Mouse (Mus musculus) stomach, embryonic 16.5 days (tissue): ENCODE data around the gene Insm1. TPM values are rescaled to one million over a fixed set of nuclear protein-coding genes. Genes with fewer than 3 reads are reported as not detected.

Experiments
- ATAC-seq: fragments of 200-750 bp; cut with Nextera tagmentation; 2 replicates; pipeline ENCODE4 v1.8.0; 2017; ENCODE audit warnings: moderate number of reproducible peaks, moderate TSS enrichment; ENCODE audit not compliant: insufficient read depth, low FRiP score
- H3K27ac ChIP-seq: fragments of 300-500 bp; sonication (generic); 2 replicates; pipeline ENCODE4 v1.5.1; 2014; ENCODE audit warnings: low read length
- H3K27me3 ChIP-seq: fragments of 300-500 bp; sonication (generic); 2 replicates; pipeline ENCODE4 v1.6.1; 2014; ENCODE audit warnings: low read length, control low read depth, mixed read lengths; ENCODE audit not compliant: control insufficient read depth, insufficient read depth
- H3K36me3 ChIP-seq: fragments of 300-500 bp; sonication (generic); 2 replicates; pipeline ENCODE4 v1.6.1; 2014; ENCODE audit warnings: low read length; ENCODE audit not compliant: control insufficient read depth, insufficient read depth
- H3K4me1 ChIP-seq: fragments of 300-500 bp; sonication (generic); 2 replicates; pipeline ENCODE4 v1.6.1; 2014; ENCODE audit warnings: low read length, control low read depth, mixed read lengths; ENCODE audit not compliant: control insufficient read depth, insufficient read depth
- H3K4me2 ChIP-seq: fragments of 300-500 bp; sonication (generic); 2 replicates; pipeline ENCODE4 v1.6.1; 2014; ENCODE audit warnings: low read depth, low read length, mixed read lengths
- H3K4me3 ChIP-seq: fragments of 300-500 bp; sonication (generic); replicated peaks from 2 replicates; pipeline ENCODE4 v1.5.1; 2014; ENCODE audit warnings: mild to moderate bottlenecking, low read length
- H3K9ac ChIP-seq: fragments of 300-500 bp; sonication (generic); 2 replicates; pipeline ENCODE4 v1.6.1; 2014; ENCODE audit warnings: low read length
- H3K9me3 ChIP-seq: fragments of 300-500 bp; sonication (generic); replicated peaks from 2 replicates; pipeline ENCODE4 v1.6.1; 2016; ENCODE audit warnings: low read length, control low read depth; ENCODE audit not compliant: control insufficient read depth
- WGBS: fragments of 180-500 bp; shearing (Covaris S2); extraction: QIAGEN DNeasy Blood & Tissue Kit; methylation state at CpG from one replicate; pipeline ENCODE4 v1.1.7; 2014; 5-methylcytosine and 5-hydroxymethylcytosine counted together
- polyA plus RNA-seq: library from polyadenylated mRNA; unstranded; fragments of >200 nt; fragmentation: Nextera tagmentation; extraction: Ambion mirVana; gene quantifications from 2 replicates; pipeline ENCODE4 v1.2.1, GENCODE M21; 2015

Gene Insm1
- polyA plus RNA-seq, 1 experiment from 2014 or later, result 0.46 TPM

- no peak overlapping the region for H3K27ac ChIP-seq
- peak overlapping the region; percentile 96 for H3K4me2 ChIP-seq
- no peak for ATAC-seq
- WGBS, result 1% methylated on average over 73 of the region's 75 CpGs
- peak overlapping the region; percentile 53 for H3K4me3 ChIP-seq
- H3K4me1 ChIP-seq, result peaks cover 26% of the 10 kb centered on the region
- H3K9ac ChIP-seq, result peak overlapping the region; percentile 48; the same call in 1 of the 2 replicates
- no peaks in the 10 kb centered on the region for H3K9me3 ChIP-seq
- peaks cover 82% of the 10 kb centered on the region for H3K27me3 ChIP-seq
- H3K36me3 ChIP-seq, result no peaks in the 10 kb centered on the region
Measured at GRCm38 (mm10) chr2:146223176-146223905, 1.6 kb downstream of the Insm1 start.

GRCm38 (mm10) chr2:146224141-146224540 lies 2.4 kb downstream of the Insm1 start:
- 17% methylated on average over 7 of the region's 7 CpGs for WGBS

GRCm38 (mm10) chr2:146225818-146226217 lies 4.1 kb downstream of the Insm1 start:
- 18% methylated on average over 6 of the region's 6 CpGs for WGBS
- H3K9ac ChIP-seq, result no peak overlapping the region
- H3K27ac ChIP-seq, result no peak overlapping the region
- peaks cover 71% of the 10 kb centered on the region for H3K27me3 ChIP-seq
- H3K4me2 ChIP-seq, result no peak overlapping the region
- no peaks in the 10 kb centered on the region for H3K36me3 ChIP-seq
- peaks cover 25% of the 10 kb centered on the region; the same call in 1 of the 2 replicates for H3K4me1 ChIP-seq
- H3K9me3 ChIP-seq, result no peaks in the 10 kb centered on the region
- no peak for ATAC-seq
- H3K4me3 ChIP-seq, result no peak overlapping the region

More at GRCm38 (mm10) chr2:146224141-146224540, 2.4 kb downstream of the Insm1 start:
- no peak overlapping the region for H3K4me2 ChIP-seq
- no peak overlapping the region for H3K9ac ChIP-seq
- H3K4me3 ChIP-seq, result peak overlapping the region; percentile 53; the same call in 1 of the 2 replicates
- no peak for ATAC-seq
- H3K27ac ChIP-seq, result no peak overlapping the region
- no peaks in the 10 kb centered on the region for H3K36me3 ChIP-seq
- peaks cover 25% of the 10 kb centered on the region; the same call in 1 of the 2 replicates for H3K4me1 ChIP-seq
- H3K9me3 ChIP-seq, result no peaks in the 10 kb centered on the region
- peaks cover 79% of the 10 kb centered on the region for H3K27me3 ChIP-seq

- no peak overlapping the region for H3K4me2 ChIP-seq
- H3K36me3 ChIP-seq, result no peaks in the 10 kb centered on the region
- H3K4me1 ChIP-seq, result peaks cover 20% of the 10 kb centered on the region; the same call in 1 of the 2 replicates
- WGBS, result 5% methylated on average over 9 of the region's 9 CpGs
- peaks cover 64% of the 10 kb centered on the region for H3K27me3 ChIP-seq
- no peak overlapping the region for H3K9ac ChIP-seq
- H3K27ac ChIP-seq, result no peak overlapping the region
- no peak overlapping the region for H3K4me3 ChIP-seq
- H3K9me3 ChIP-seq, result no peaks in the 10 kb centered on the region
- ATAC-seq, result no peak
Measured at GRCm38 (mm10) chr2:146226484-146226883, 4.8 kb downstream of the Insm1 start.

- H3K27ac ChIP-seq, result no peak overlapping the region
- H3K9me3 ChIP-seq, result no peaks in the 10 kb centered on the region
- H3K4me2 ChIP-seq, result no peak overlapping the region
- 59% methylated on average over 3 of the region's 3 CpGs for WGBS
- H3K27me3 ChIP-seq, result peaks cover 52% of the 10 kb centered on the region
- H3K36me3 ChIP-seq, result no peaks in the 10 kb centered on the region
- no peak for ATAC-seq
- no peak overlapping the region for H3K4me3 ChIP-seq
- peaks cover 9% of the 10 kb centered on the region; the same call in 1 of the 2 replicates for H3K4me1 ChIP-seq
- H3K9ac ChIP-seq, result no peak overlapping the region
Measured at GRCm38 (mm10) chr2:146227646-146228045, 5.9 kb downstream of the Insm1 start.

- Histone ChIP-seq H3K4me2 (no peak overlapping the region), H3K27ac (no peak overlapping the region), H3K9me3 (no peaks in the 10 kb centered on the region), H3K4me1 (peaks cover 1% of the 10 kb centered on the region; the same call in 1 of the 2 replicates), H3K36me3 (no peaks in the 10 kb centered on the region), H3K27me3 (peaks cover 45% of the 10 kb centered on the region), H3K4me3 (no peak overlapping the region), H3K9ac (no peak overlapping the region)
- no peak for ATAC-seq
- WGBS, result 74% methylated on average over 2 of the region's 2 CpGs
Measured at GRCm38 (mm10) chr2:146228435-146228834, 6.7 kb downstream of the Insm1 start.

- no peak overlapping the region for H3K9ac ChIP-seq
- WGBS, result 89% methylated on average over 2 of the region's 2 CpGs
- no peaks in the 10 kb centered on the region for H3K9me3 ChIP-seq
- H3K4me3 ChIP-seq, result no peak overlapping the region
- no peak overlapping the region for H3K27ac ChIP-seq
- no peak for ATAC-seq
- H3K27me3 ChIP-seq, result peaks cover 20% of the 10 kb centered on the region
- no peaks in the 10 kb centered on the region for H3K4me1 ChIP-seq
- no peaks in the 10 kb centered on the region for H3K36me3 ChIP-seq
- H3K4me2 ChIP-seq, result no peak overlapping the region
Measured at GRCm38 (mm10) chr2:146231485-146231884, 9.8 kb downstream of the Insm1 start.

GRCm38 (mm10) chr2:146239196-146239747 lies 17.6 kb downstream of the Insm1 start:
- Histone ChIP-seq H3K27ac (no peak overlapping the region), H3K9ac (no peak overlapping the region), H3K4me3 (no peak overlapping the region), H3K9me3 (no peaks in the 10 kb centered on the region), H3K4me1 (no peaks in the 10 kb centered on the region), H3K36me3 (no peaks in the 10 kb centered on the region), H3K4me2 (no peak overlapping the region), H3K27me3 (no peaks in the 10 kb centered on the region)
- no peak for ATAC-seq
- 88% methylated on average over 4 of the region's 4 CpGs for WGBS

- no peaks in the 10 kb centered on the region for H3K27me3 ChIP-seq
- no peak for ATAC-seq
- no peak overlapping the region for H3K9ac ChIP-seq
- no peaks in the 10 kb centered on the region for H3K9me3 ChIP-seq
- no peak overlapping the region for H3K27ac ChIP-seq
- no peaks in the 10 kb centered on the region for H3K36me3 ChIP-seq
- no peak overlapping the region for H3K4me2 ChIP-seq
- WGBS, result 98% methylated on average over 2 of the region's 2 CpGs
- H3K4me3 ChIP-seq, result no peak overlapping the region
- H3K4me1 ChIP-seq, result no peaks in the 10 kb centered on the region
Measured at GRCm38 (mm10) chr2:146244049-146244448, 22.3 kb downstream of the Insm1 start.
